Mouse (Mus musculus) erythroblast, embryonic 14.5 days (primary cell): ENCODE measurements around the gene Tcf23. TPM values are rescaled to one million over a fixed set of nuclear protein-coding genes. Genes with fewer than 3 reads are reported as not detected.
A peak's percentile ranks its signal among the peaks of the same experiment; 100 is the strongest.

Experiments used
- H3K27me3 ChIP-seq: 2 replicates; pipeline ENCODE4 v1.6.1; 2012; ENCODE audit warnings: inconsistent platforms; ENCODE audit not compliant: control insufficient read depth
- H3K36me3 ChIP-seq: 2 replicates; pipeline ENCODE4 v1.6.1; 2012; ENCODE audit warnings: mild to moderate bottlenecking, inconsistent platforms; ENCODE audit not compliant: control insufficient read depth
- H3K4me1 ChIP-seq: 2 replicates; pipeline ENCODE4 v1.6.1; 2012; ENCODE audit warnings: inconsistent platforms; ENCODE audit not compliant: control insufficient read depth
- H3K4me3 ChIP-seq: replicated peaks from 2 replicates; pipeline ENCODE3; 2012; ENCODE audit warnings: moderate library complexity, mild to moderate bottlenecking, inconsistent platforms
- H3K9me3 ChIP-seq: 2 replicates; pipeline ENCODE4 v1.6.1; 2012; ENCODE audit warnings: low read length, inconsistent platforms, mixed read lengths; ENCODE audit not compliant: control insufficient read depth
- GATA1 ChIP-seq: IDR thresholded peaks from 2 replicates; pipeline ENCODE4 v1.6.1; 2012; ENCODE audit warnings: low read length, inconsistent platforms, mixed read lengths
- TAL1 ChIP-seq: IDR thresholded peaks from 3 replicates; pipeline ENCODE4 v1.6.1; 2012; ENCODE audit warnings: low read length, inconsistent platforms, mixed read lengths
- polyA plus RNA-seq: library from polyadenylated mRNA; stranded (reverse); fragments of >175 nt; gene quantifications from 2 replicates; pipeline ENCODE4 v1.2.3, GENCODE M21; 2012

Gene Tcf23
- not detected in 2 replicates for polyA plus RNA-seq

GRCm38 (mm10) chr5:30968416-30968815, at the start of gene Tcf23:
TSS of gene Tcf23 (plus strand) at chr5:30968662.
- no peaks in the 10 kb centered on the region for H3K36me3 ChIP-seq
- H3K4me3 ChIP-seq: no peak within 1 kb of the TSS
- peaks cover 15% of the 10 kb centered on the region for H3K4me1 ChIP-seq
- no peak for TF ChIP-seq GATA1
- TF ChIP-seq TAL1: no peak
- peaks cover under 1% of the 10 kb centered on the region for H3K27me3 ChIP-seq
- H3K9me3 ChIP-seq: 0 out of 2 replicates have a peak, but pooled peaks cover 3% of the 10 kb centered on the region

DNA sequence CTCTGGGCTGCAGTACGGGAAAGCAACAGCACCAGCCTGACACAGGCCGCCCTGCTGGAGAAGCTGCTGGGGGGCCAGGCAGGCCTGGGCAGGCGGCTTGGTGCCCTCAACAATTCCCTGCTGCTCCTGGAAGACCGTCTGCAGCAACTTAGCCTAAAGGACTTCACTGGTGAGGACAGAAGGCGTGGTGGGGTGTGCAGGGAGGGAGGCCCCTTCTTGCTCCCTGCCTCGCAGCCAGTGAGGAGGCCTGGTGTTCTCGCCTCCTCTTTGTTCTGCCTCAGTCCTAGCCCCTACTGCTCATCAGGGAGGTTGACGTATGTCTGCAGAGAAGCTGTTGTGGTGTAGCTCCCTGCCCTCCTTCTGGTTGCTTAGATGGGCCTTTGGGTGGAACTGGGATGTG, 49.8 kb upstream of the Tcf23 start:
- no peaks in the 10 kb centered on the region for H3K27me3 ChIP-seq
- H3K4me1 ChIP-seq: peaks cover 70% of the 10 kb centered on the region
- H3K36me3 ChIP-seq: peaks cover 27% of the 10 kb centered on the region
- no peak overlapping the region for H3K4me3 ChIP-seq
- no peaks in the 10 kb centered on the region for H3K9me3 ChIP-seq
- TF ChIP-seq GATA1 (no peak), TAL1 (no peak)

DNA sequence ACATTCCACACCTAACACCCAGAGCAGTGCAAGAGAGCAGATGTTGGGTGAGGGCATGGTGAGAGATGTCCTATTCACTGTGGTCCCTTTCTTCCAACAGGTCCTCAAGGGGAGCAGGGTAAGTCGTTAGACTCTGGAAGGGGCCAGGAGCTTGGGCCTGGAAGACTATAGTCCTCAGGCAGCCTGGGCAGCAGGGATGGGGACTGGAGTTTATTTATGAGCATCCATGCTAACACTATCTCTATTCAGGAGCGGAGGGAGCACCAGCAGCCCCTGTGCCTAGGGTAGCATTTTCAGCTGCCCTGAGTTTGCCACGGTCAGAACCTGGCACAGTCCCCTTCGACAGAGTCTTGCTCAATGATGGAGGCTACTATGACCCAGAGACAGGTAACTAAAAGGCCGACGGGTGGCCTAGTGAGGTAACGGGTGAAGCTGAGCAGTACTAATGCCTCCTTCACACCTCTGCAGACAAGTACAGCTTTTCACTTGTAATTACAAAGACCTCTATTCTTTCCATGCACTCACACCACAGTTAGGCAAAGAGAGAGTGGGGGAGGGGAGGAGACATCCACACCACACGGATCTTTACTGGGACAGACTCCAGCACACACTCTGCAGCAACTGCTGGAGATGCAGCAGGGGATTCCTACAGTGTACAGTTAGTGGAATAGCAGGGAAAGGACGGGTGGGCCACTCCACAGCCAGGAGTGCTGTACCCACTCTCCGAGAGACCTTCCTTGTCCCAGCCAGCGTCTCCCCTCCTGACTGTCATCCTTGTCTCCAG, 48.4 kb upstream of the Tcf23 start:
- no peaks in the 10 kb centered on the region for H3K27me3 ChIP-seq
- TF ChIP-seq GATA1 (no peak), TAL1 (no peak)
- no peaks in the 10 kb centered on the region for H3K9me3 ChIP-seq
- no peak overlapping the region for H3K4me3 ChIP-seq
- H3K36me3 ChIP-seq: peaks cover 32% of the 10 kb centered on the region
- H3K4me1 ChIP-seq: peaks cover 58% of the 10 kb centered on the region

DNA sequence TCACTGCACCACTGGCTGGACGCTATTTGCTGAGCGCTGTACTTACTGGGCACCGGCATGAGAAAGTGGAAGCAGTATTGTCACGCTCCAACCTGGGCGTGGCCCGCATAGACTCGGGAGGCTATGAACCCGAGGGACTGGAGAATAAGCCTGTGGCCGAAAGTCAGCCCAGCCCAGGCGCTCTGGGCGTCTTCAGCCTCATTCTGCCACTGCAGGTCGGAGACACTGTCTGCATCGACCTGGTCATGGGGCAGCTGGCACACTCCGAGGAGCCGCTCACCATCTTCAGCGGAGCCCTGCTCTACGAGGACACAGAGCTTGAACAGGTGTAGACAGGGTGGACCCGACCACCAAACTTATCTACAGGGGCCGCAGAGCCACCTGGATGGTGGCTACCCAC, 47.8 kb upstream of the Tcf23 start:
- peaks cover 52% of the 10 kb centered on the region for H3K4me1 ChIP-seq
- H3K36me3 ChIP-seq: peaks cover 36% of the 10 kb centered on the region
- no peaks in the 10 kb centered on the region for H3K27me3 ChIP-seq
- H3K4me3 ChIP-seq: peak overlapping the region; percentile 67
- no peaks in the 10 kb centered on the region for H3K9me3 ChIP-seq
- no peak for TF ChIP-seq TAL1
- no peak for TF ChIP-seq GATA1

- Histone ChIP-seq H3K4me3 (peak within 1 kb of the TSS; percentile 67), H3K36me3 (peaks cover 36% of the 10 kb centered on the region), H3K9me3 (no peaks in the 10 kb centered on the region), H3K27me3 (no peaks in the 10 kb centered on the region), H3K4me1 (peaks cover 44% of the 10 kb centered on the region)
- peak; percentile 35; the same call in 1 of the 2 replicates for TF ChIP-seq GATA1
- TF ChIP-seq TAL1: no peak
Measured at GRCm38 (mm10) chr5:30921256-30922033, 47.0 kb upstream of the Tcf23 start, which contains the start of gene Khk. TSS of gene Khk (plus strand) at chr5:30921431.

DNA sequence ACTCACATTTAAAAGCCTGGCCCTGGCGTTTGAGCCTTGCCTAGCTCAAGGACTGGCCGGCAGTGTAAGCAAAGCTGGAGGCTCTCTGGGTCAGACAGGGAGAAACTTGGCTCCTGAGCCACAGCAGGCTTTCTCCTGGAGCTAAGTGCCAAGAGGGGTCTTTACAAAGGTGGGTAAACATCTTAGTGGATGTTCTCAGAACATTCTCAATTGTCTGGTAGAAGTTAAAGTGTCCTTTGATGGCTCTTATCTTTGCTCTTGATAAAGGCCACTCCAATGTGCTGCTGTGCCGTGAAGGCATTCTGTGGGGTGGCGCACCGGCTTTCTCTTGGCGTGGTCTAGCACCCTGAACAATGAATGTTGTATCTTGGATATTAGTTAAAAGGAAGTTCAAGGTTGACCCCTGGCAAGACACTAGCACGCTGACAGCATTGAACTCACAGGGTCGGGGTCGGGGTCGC, 45.9 kb upstream of the Tcf23 start:
- peaks cover 34% of the 10 kb centered on the region for H3K36me3 ChIP-seq
- no peaks in the 10 kb centered on the region for H3K27me3 ChIP-seq
- no peaks in the 10 kb centered on the region for H3K9me3 ChIP-seq
- H3K4me3 ChIP-seq: peak overlapping the region; percentile 67
- peaks cover 35% of the 10 kb centered on the region for H3K4me1 ChIP-seq
- TF ChIP-seq TAL1 (no peak), GATA1 (no peak)

DNA sequence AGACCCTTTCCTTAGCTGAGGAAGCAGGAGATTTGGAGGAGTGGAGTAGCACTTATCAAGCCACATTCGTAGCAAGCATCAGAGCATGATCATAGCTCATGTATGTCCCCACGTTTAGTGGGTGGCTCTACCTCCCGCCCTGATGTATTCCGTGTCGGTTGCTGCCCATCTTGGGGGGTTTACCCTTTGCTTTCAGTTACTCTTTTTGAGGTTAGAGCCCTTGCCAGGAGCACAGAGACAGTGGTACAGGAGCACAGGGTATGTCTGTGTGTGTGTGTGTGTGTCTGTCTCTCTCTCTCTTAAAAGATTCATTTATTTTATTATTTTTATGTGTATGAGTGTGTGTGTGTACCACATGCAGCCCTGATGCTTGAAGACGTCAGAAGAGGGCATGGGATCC, 45.3 kb upstream of the Tcf23 start:
- Histone ChIP-seq H3K27me3 (no peaks in the 10 kb centered on the region), H3K9me3 (no peaks in the 10 kb centered on the region), H3K36me3 (peaks cover 30% of the 10 kb centered on the region), H3K4me1 (peaks cover 35% of the 10 kb centered on the region), H3K4me3 (no peak overlapping the region)
- TF ChIP-seq GATA1 (no peak), TAL1 (no peak)

- Histone ChIP-seq H3K4me3 (no peak overlapping the region), H3K36me3 (peaks cover 19% of the 10 kb centered on the region; the same call in 1 of the 2 replicates), H3K27me3 (no peaks in the 10 kb centered on the region), H3K4me1 (peaks cover 31% of the 10 kb centered on the region), H3K9me3 (no peaks in the 10 kb centered on the region)
- TF ChIP-seq TAL1 (no peak), GATA1 (no peak)
Measured at GRCm38 (mm10) chr5:30924614-30925013, 43.8 kb upstream of the Tcf23 start.

DNA sequence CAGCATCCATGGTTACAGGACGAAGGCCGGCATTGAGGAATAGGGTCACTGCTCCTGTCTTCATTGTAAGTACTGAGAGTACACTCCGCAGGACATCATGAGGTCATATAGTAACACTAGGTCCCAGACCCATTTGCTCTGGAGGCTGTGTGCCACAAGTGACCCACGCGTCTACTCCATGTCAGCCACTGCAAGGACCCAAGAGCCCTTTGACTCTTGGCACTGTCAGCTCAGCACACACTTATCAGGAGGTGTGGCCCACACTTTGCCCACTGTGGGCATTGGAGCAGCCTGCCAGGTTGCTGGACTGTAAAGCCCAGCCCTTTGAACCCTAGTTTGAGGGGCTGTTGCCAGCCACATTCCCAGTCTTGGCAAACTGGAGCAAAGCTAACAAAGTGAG, 43.2 kb upstream of the Tcf23 start:
- Histone ChIP-seq H3K27me3 (no peaks in the 10 kb centered on the region), H3K4me3 (no peak overlapping the region), H3K4me1 (peaks cover 30% of the 10 kb centered on the region), H3K36me3 (peaks cover 15% of the 10 kb centered on the region; the same call in 1 of the 2 replicates), H3K9me3 (no peaks in the 10 kb centered on the region)
- TF ChIP-seq TAL1 (no peak), GATA1 (no peak)
